ENCODE assay signal across 23 mouse cellular contexts in genomic region chr8:73276015-73276414, GRCm38 (mm10).
DNase-seq lines count a peak whose midpoint lies in the region; TF ChIP-seq lines count a peak whose summit lies in the region.
"Had no signal": no experiment of that assay in that cellular context is flagged by ENCODE, and none has a peak within 500 bp of the region (broad histone marks: within the 10 kb centered on the region; RNA-seq: fewer than 3 reads in every experiment).

No protein-coding gene starts in this region.

- H3K4me2 ChIP-seq in myocyte (ENCODE audit: low read depth), result peak overlapping the region; percentile 44
- H3K4me2 ChIP-seq: embryonic facial prominence, embryonic 13.5 days; hindbrain, embryonic 15.5 days; midbrain, embryonic 11.5 days; neural tube, embryonic 15.5 days had no signal

- no peak for DNase-seq in heart, adult 2 months
- DNase-seq in heart, adult 11 months, result no peak
- peak; percentile 20 for DNase-seq in kidney, adult 2 months
- DNase-seq in kidney, postnatal 25 days, result no peak
- peak; percentile 77 for DNase-seq in Muller cell, postnatal 12 days (ENCODE audit: inconsistent ontology term)
- DNase-seq in layer of hippocampus, adult 11-12 months (ENCODE audit: low spot score), result no peak
- DNase-seq: adrenal gland, postnatal 14 days; cerebellum, adult 2 months; cerebellum, postnatal 25 days; gastrocnemius, postnatal 10 days; liver; right cerebral cortex, adult 18-20 months; thymus, adult 18-20 months; thymus, postnatal 36 days had no signal

- peaks cover 9% of the 10 kb centered on the region for H3K36me3 ChIP-seq in heart, adult 2 months (ENCODE audit: control insufficient read depth, insufficient read depth, low read length)
- no peaks in the 10 kb centered on the region for H3K36me3 ChIP-seq in kidney, adult 2 months (ENCODE audit: control insufficient read depth, insufficient read depth, low read length)
- H3K36me3 ChIP-seq in myocyte (ENCODE audit: control insufficient read depth, insufficient read depth), result no peaks in the 10 kb centered on the region
- H3K36me3 ChIP-seq: embryonic facial prominence, embryonic 13.5 days; G1E; hindbrain, embryonic 15.5 days; limb, embryonic 10.5 days; neural tube, embryonic 15.5 days had no signal

- no peak overlapping the region for H3K4me3 ChIP-seq in heart, adult 2 months
- H3K4me3 ChIP-seq in kidney, adult 2 months (ENCODE audit: insufficient read depth, low read depth, low read length), result no peak overlapping the region
- H3K4me3 ChIP-seq in myocyte, result no peak overlapping the region
- H3K4me3 ChIP-seq: embryonic facial prominence, embryonic 13.5 days; hindbrain, embryonic 15.5 days; left cerebral cortex, adult 2 months; limb, embryonic 10.5 days; neural tube, embryonic 15.5 days had no signal

- no peak for TF ChIP-seq POLR2A in heart, adult 2 months (IDR thresholded peaks at IDR 0.05; ENCODE audit: insufficient read depth, low read depth, low read length)
- TF ChIP-seq POLR2A in kidney, adult 2 months (IDR thresholded peaks at IDR 0.05; ENCODE audit: low read depth, low read length), result no peak
- no peak for TF ChIP-seq POLR2A in myocyte (IDR thresholded peaks at IDR 0.05; ENCODE audit: insufficient read length, low read depth)

- H3K27me3 ChIP-seq in heart, adult 2 months (ENCODE audit: control insufficient read depth, insufficient read depth, low read length), result no peaks in the 10 kb centered on the region
- H3K27me3 ChIP-seq in kidney, adult 2 months (replicated peaks; ENCODE audit: control insufficient read depth, insufficient read depth, low read length), result no peaks in the 10 kb centered on the region
- no peaks in the 10 kb centered on the region for H3K27me3 ChIP-seq in myocyte (ENCODE audit: control insufficient read depth, insufficient read depth, insufficient read length)
- H3K27me3 ChIP-seq: CH12.LX; embryonic facial prominence, embryonic 13.5 days; hindbrain, embryonic 15.5 days; neural tube, embryonic 15.5 days had no signal

- no peak for TF ChIP-seq EP300 in heart, adult 2 months (IDR thresholded peaks at IDR 0.05; ENCODE audit: insufficient read depth, low read depth, low read length)

- 40% methylated on average over 4 of the region's 4 CpGs for WGBS in heart, adult 2 months
- WGBS in kidney, adult 2 months, result 59% methylated on average over 4 of the region's 4 CpGs

- H3K9ac ChIP-seq in heart, adult 2 months (ENCODE audit: low read depth, low read length), result no peak overlapping the region
- H3K9ac ChIP-seq: embryonic facial prominence, embryonic 13.5 days; hindbrain, embryonic 15.5 days; neural tube, embryonic 15.5 days had no signal

- H3K4me1 ChIP-seq in heart, adult 2 months (ENCODE audit: control insufficient read depth, insufficient read depth, low read length), result peaks cover 7% of the 10 kb centered on the region
- peaks cover 6% of the 10 kb centered on the region; the same call in 1 of the 2 replicates for H3K4me1 ChIP-seq in kidney, adult 2 months (ENCODE audit: control insufficient read depth, insufficient read depth, low read length)
- H3K4me1 ChIP-seq: embryonic facial prominence, embryonic 13.5 days; hindbrain, embryonic 15.5 days; limb, embryonic 10.5 days had no signal

- intact Hi-C loops in heart, adult 2 months (cut with DNase I), result no loop called here

- H3K27ac ChIP-seq in heart, adult 2 months, result peak overlapping the region; percentile 51
- H3K27ac ChIP-seq in kidney, adult 2 months (ENCODE audit: insufficient read depth, low read depth, low read length), result no peak overlapping the region
- H3K27ac ChIP-seq: embryonic facial prominence, embryonic 13.5 days; hindbrain, embryonic 15.5 days; left cerebral cortex, adult 2 months; limb, embryonic 10.5 days; neural tube, embryonic 15.5 days had no signal

- peaks cover 1% of the 10 kb centered on the region; the same call in 1 of the 2 replicates for H3K79me2 ChIP-seq in heart, adult 2 months (replicated peaks; ENCODE audit: control insufficient read depth, insufficient read depth, low read length)
- H3K79me2 ChIP-seq in myocyte (ENCODE audit: control insufficient read depth, insufficient read depth), result peaks cover 52% of the 10 kb centered on the region

- TF ChIP-seq CTCF in heart, adult 2 months (IDR thresholded peaks at IDR 0.05), result no peak
- no peak for TF ChIP-seq CTCF in kidney, adult 2 months (conservative IDR thresholded peaks at IDR 0.05; ENCODE audit: insufficient read depth, insufficient read length, low read depth, low read length)

- H3ac ChIP-seq in myocyte (ENCODE audit: control insufficient read depth, insufficient read length), result no peak overlapping the region

TF ChIP-seq in myocyte, 11 proteins besides CTCF, POLR2A, EP300 and RAD21:
- TF ChIP-seq MYOD1 (IDR thresholded peaks at IDR 0.05; ENCODE audit: control insufficient read depth in 1 of 3, insufficient read length in 2 of 3, low read depth in 2 of 3) (no peak), POLR2AphosphoS2 (IDR thresholded peaks at IDR 0.05; ENCODE audit: insufficient read length, low read depth) (no peak), TCF12 (IDR thresholded peaks at IDR 0.05; ENCODE audit: insufficient read depth, poor library complexity, severe bottlenecking) (no peak), SRF (IDR thresholded peaks at IDR 0.05; ENCODE audit: control insufficient read depth, insufficient read length, low read depth) (no peak), TCF3 (IDR thresholded peaks at IDR 0.05; ENCODE audit: insufficient read length, low read depth) (no peak), MAX (IDR thresholded peaks at IDR 0.05; ENCODE audit: low read depth) (no peak), REST (IDR thresholded peaks at IDR 0.05; ENCODE audit: insufficient read depth, insufficient read length) (no peak), MYOG (IDR thresholded peaks at IDR 0.05; ENCODE audit: control insufficient read depth in 1 of 3, insufficient read depth in 1 of 3, insufficient read length in 2 of 3, low read depth in 2 of 3) (no peak), USF1 (IDR thresholded peaks at IDR 0.05; ENCODE audit: low read depth) (no peak), E2F4 (IDR thresholded peaks at IDR 0.05; ENCODE audit: insufficient read depth) (no peak), CEBPB (IDR thresholded peaks at IDR 0.05; ENCODE audit: insufficient read depth, poor library complexity, severe bottlenecking) (no peak)

Comparison
In these comparisons a context has a peak if more than half of its experiments do, and no peak if none do; other contexts are left out.
1. DNase-seq: peak in kidney, adult 2 months (single experiment) and Muller cell, postnatal 12 days (single experiment); none in heart, adult 2 months (0 of 2), heart, adult 11 months (single experiment), kidney, postnatal 25 days (0 of 2) and layer of hippocampus, adult 11-12 months (single experiment).